Mouse (Mus musculus): Measurements from ENCODE around the gene Fndc3b. TPM values are rescaled to one million over a fixed set of nuclear protein-coding genes. Genes with fewer than 3 reads are reported as not detected.

Fndc3b gene
- polyA plus RNA-seq (2016; fragmentation: Nextera tagmentation; extraction: Ambion mirVana): 14.2 and 14.6 TPM in 2 replicates

DNA sequence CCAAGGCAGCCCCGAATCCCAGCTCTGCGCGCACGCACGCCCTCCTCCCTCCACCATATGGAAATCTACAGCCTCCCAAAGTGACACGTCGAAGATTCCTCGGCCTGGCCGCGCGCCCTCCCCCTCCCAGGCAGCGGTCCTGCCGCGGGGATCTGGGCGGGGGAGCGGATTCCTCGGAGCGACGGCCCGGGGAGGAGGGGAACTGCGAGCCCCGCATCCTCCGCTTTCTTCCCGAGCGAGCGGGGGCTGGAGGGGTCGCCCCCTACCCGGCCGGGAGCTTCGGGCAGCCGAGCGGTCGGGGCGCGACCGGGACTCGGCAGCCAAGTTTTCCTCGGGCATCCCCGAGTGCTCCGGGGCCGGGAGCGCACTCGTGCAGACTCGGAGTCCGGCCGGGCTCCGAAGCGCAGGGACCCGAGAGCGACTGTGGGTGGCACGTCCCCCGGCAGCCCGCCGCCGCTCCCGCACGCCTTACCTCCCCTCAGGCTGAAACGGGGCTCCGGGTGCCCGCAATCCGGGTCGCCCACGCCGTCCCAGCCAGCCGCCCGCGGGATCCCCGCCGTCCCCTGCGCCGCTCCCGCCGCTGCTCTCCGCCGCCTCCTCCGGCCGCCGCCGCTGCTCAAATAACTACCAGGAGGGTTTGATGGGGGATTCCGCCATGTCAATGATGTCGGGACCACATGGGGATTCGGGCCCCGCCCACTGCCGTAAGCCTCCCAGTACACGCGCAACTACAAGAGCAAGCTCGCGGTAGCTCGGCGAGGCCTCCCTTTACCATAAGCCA, at the start of gene Fndc3b:
Gene Fndc3b, minus strand, starts transcription at position 660 of the 781 bp plus-strand sequence.
- Histone ChIP-seq H3K4me3 (peak within 1 kb of the TSS; percentile 91), H3K9me3 (no peaks in the 10 kb centered on the region), H3K4me1 (peaks cover 15% of the 10 kb centered on the region), H3K27ac (replicated peaks) (peak within 1 kb of the TSS; percentile 95), H3K36me3 (no peaks in the 10 kb centered on the region), H3K9ac (replicated peaks) (peak within 1 kb of the TSS; percentile 81), H3K4me2 (replicated peaks) (peak within 1 kb of the TSS; percentile 76), H3K27me3 (peaks cover 3% of the 10 kb centered on the region; the same call in 1 of the 2 replicates)
- ATAC-seq (ENCODE audit: low FRiP score, low read depth): peak; percentile 94
- WGBS: under 1% methylated on average over 64 of the region's 90 CpGs

DNA sequence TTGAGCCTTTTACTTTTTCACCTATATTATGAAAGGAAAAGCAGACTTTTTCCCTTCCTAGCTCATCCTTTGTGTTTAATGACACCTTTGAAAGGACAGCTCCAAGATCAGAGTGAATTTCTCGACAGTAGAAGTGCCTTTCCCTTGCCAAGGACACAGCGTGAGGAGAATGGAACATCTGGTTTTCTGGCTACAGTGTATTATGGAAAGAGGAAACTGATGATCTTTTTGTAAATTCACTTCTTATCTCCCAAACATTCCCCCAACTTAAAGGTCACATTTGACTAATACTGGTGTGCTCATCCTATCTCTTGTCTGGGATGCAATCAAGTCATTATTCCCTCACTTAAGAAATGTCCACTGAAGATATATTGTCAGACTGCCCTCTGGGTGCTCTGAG, 49.2 kb upstream of the Fndc3b start:
- Histone ChIP-seq H3K9ac (replicated peaks) (no peak overlapping the region), H3K36me3 (no peaks in the 10 kb centered on the region), H3K27ac (replicated peaks) (no peak overlapping the region), H3K9me3 (no peaks in the 10 kb centered on the region), H3K4me2 (replicated peaks) (no peak overlapping the region), H3K4me1 (no peaks in the 10 kb centered on the region), H3K27me3 (no peaks in the 10 kb centered on the region), H3K4me3 (no peak overlapping the region)
- WGBS: 82% methylated on average over 2 of the region's 2 CpGs
- ATAC-seq (ENCODE audit: low FRiP score, low read depth): no peak

- ATAC-seq (ENCODE audit: low FRiP score, low read depth): no peak
- H3K4me2 ChIP-seq (replicated peaks): no peak overlapping the region
- no peak overlapping the region for H3K4me3 ChIP-seq
- H3K36me3 ChIP-seq: no peaks in the 10 kb centered on the region
- H3K9ac ChIP-seq (replicated peaks): no peak overlapping the region
- H3K27ac ChIP-seq (replicated peaks): no peak overlapping the region
- H3K27me3 ChIP-seq: no peaks in the 10 kb centered on the region
- no peaks in the 10 kb centered on the region for H3K4me1 ChIP-seq
- no peaks in the 10 kb centered on the region for H3K9me3 ChIP-seq
- WGBS: 59% methylated on average over 6 of the region's 6 CpGs
Observed at GRCm38 (mm10) chr3:27758976-27759375, 47.9 kb upstream of the Fndc3b start.

DNA sequence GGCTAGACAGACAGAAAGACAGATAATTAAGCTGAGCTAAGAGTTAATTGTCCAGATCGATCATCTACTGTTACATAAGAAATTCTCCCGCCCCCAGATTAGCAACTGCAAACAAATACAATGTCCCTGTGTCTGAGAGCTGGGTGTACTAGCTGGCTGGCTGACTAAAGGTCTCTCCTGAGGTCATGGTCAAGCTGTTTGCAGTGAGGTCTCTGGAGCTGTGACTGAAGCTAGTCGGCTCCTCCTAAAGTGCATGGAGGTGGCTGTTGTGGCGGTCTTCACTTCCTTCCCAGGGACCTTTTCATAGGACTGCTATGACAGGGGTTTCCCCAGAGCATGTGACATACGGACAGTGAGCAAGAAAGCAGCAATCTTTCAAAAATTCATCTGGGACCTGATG, 40.5 kb upstream of the Fndc3b start:
- Histone ChIP-seq H3K9me3 (no peaks in the 10 kb centered on the region), H3K27me3 (no peaks in the 10 kb centered on the region), H3K27ac (replicated peaks) (no peak overlapping the region), H3K4me3 (no peak overlapping the region), H3K4me1 (no peaks in the 10 kb centered on the region), H3K9ac (replicated peaks) (no peak overlapping the region), H3K36me3 (no peaks in the 10 kb centered on the region), H3K4me2 (replicated peaks) (no peak overlapping the region)
- ATAC-seq (ENCODE audit: low FRiP score, low read depth): no peak
- 76% methylated on average over 5 of the region's 5 CpGs for WGBS

DNA sequence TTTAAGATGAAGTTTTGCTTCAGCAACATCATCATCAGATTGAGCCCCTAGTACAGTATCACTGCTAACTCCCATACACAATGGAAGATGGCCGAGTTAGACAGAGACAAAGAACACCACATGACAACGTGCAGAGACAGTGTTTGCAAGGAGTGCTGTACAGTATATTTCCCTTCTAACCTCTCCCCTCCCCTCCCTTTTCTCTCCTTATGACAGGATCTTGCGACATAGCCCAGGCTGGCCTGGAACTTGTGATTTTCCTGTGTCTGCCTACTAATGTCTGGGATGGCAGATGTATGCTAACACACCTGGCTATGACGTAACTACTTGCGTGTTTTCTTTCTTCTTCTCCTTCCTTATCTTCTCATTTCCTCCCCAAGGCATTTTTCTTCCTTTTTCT, 40.0 kb upstream of the Fndc3b start:
- no peak overlapping the region for H3K4me2 ChIP-seq (replicated peaks)
- no peaks in the 10 kb centered on the region for H3K9me3 ChIP-seq
- no peaks in the 10 kb centered on the region for H3K36me3 ChIP-seq
- no peaks in the 10 kb centered on the region for H3K27me3 ChIP-seq
- no peak overlapping the region for H3K9ac ChIP-seq (replicated peaks)
- H3K4me1 ChIP-seq: no peaks in the 10 kb centered on the region
- no peak overlapping the region for H3K27ac ChIP-seq (replicated peaks)
- H3K4me3 ChIP-seq: no peak overlapping the region
- ATAC-seq (ENCODE audit: low FRiP score, low read depth): no peak
- WGBS: 94% methylated on average over 5 of the region's 5 CpGs

DNA sequence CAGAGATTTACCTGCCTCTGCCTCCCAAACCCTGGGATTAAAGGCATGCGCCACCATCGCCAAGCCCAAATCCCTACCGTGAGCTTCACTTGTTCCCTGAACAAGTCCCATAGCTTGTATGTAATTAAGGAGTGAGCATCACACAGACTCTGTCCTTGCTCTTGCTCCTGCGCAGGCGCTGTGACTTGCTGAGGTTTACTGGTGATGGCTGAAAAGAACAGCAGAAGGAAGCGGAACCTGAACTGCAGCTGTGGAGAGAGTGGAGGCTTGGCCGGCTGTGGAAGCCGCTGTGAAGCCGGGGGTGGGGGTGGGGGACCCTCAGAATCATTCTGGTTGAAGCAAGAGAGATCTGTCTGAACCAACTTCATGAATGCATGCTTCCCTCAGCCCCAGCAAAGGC, 34.5 kb upstream of the Fndc3b start:
- no peaks in the 10 kb centered on the region for H3K27me3 ChIP-seq
- H3K4me3 ChIP-seq: no peak overlapping the region
- H3K4me1 ChIP-seq: no peaks in the 10 kb centered on the region
- WGBS: 96% methylated on average over 9 of the region's 9 CpGs
- no peaks in the 10 kb centered on the region for H3K9me3 ChIP-seq
- ATAC-seq (ENCODE audit: low FRiP score, low read depth): no peak
- H3K4me2 ChIP-seq (replicated peaks): no peak overlapping the region
- H3K27ac ChIP-seq (replicated peaks): no peak overlapping the region
- H3K36me3 ChIP-seq: no peaks in the 10 kb centered on the region
- no peak overlapping the region for H3K9ac ChIP-seq (replicated peaks)

GRCm38 (mm10) chr3:27744754-27745153, 33.6 kb upstream of the Fndc3b start:
- no peaks in the 10 kb centered on the region for H3K36me3 ChIP-seq
- WGBS: 57% methylated on average over 7 of the region's 7 CpGs

GRCm38 (mm10) chr3:27743271-27744145, 32.4 kb upstream of the Fndc3b start:
- H3K4me1 ChIP-seq: 0 out of 2 replicates have a peak, but pooled peaks cover 4% of the 10 kb centered on the region

More at GRCm38 (mm10) chr3:27744754-27745153, 33.6 kb upstream of the Fndc3b start:
- ATAC-seq (ENCODE audit: low FRiP score, low read depth): no peak
- Histone ChIP-seq H3K4me3 (no peak overlapping the region), H3K27ac (replicated peaks) (no peak overlapping the region), H3K27me3 (no peaks in the 10 kb centered on the region), H3K4me1 (0 out of 2 replicates have a peak, but pooled peaks cover 4% of the 10 kb centered on the region), H3K9me3 (no peaks in the 10 kb centered on the region), H3K9ac (replicated peaks) (no peak overlapping the region), H3K4me2 (replicated peaks) (no peak overlapping the region)

GRCm38 (mm10) chr3:27742124-27742523, 31.0 kb upstream of the Fndc3b start:
- Histone ChIP-seq H3K36me3 (no peaks in the 10 kb centered on the region), H3K27ac (replicated peaks) (no peak overlapping the region), H3K9ac (replicated peaks) (no peak overlapping the region), H3K27me3 (no peaks in the 10 kb centered on the region), H3K4me3 (no peak overlapping the region), H3K9me3 (no peaks in the 10 kb centered on the region), H3K4me1 (0 out of 2 replicates have a peak, but pooled peaks cover 4% of the 10 kb centered on the region), H3K4me2 (replicated peaks) (no peak overlapping the region)
- 70% methylated on average over 2 of the region's 2 CpGs for WGBS
- no peak for ATAC-seq (ENCODE audit: low FRiP score, low read depth)

More at GRCm38 (mm10) chr3:27743271-27744145, 32.4 kb upstream of the Fndc3b start:
- H3K9ac ChIP-seq (replicated peaks): no peak overlapping the region
- H3K9me3 ChIP-seq: no peaks in the 10 kb centered on the region
- 82% methylated on average over 9 of the region's 9 CpGs for WGBS
- no peaks in the 10 kb centered on the region for H3K36me3 ChIP-seq
- H3K27ac ChIP-seq (replicated peaks): no peak overlapping the region
- H3K27me3 ChIP-seq: no peaks in the 10 kb centered on the region
- no peak for ATAC-seq (ENCODE audit: low FRiP score, low read depth)
- H3K4me3 ChIP-seq: no peak overlapping the region
- H3K4me2 ChIP-seq (replicated peaks): no peak overlapping the region

GRCm38 (mm10) chr3:27740136-27740535, 29.0 kb upstream of the Fndc3b start:
- H3K9ac ChIP-seq (replicated peaks): no peak overlapping the region
- H3K36me3 ChIP-seq: no peaks in the 10 kb centered on the region
- 64% methylated on average over 7 of the region's 7 CpGs for WGBS
- H3K27me3 ChIP-seq: no peaks in the 10 kb centered on the region
- no peak for ATAC-seq (ENCODE audit: low FRiP score, low read depth)
- H3K27ac ChIP-seq (replicated peaks): no peak overlapping the region
- peaks cover 7% of the 10 kb centered on the region; the same call in 1 of the 2 replicates for H3K4me1 ChIP-seq
- H3K4me2 ChIP-seq (replicated peaks): no peak overlapping the region
- H3K4me3 ChIP-seq: no peak overlapping the region
- H3K9me3 ChIP-seq: no peaks in the 10 kb centered on the region

DNA sequence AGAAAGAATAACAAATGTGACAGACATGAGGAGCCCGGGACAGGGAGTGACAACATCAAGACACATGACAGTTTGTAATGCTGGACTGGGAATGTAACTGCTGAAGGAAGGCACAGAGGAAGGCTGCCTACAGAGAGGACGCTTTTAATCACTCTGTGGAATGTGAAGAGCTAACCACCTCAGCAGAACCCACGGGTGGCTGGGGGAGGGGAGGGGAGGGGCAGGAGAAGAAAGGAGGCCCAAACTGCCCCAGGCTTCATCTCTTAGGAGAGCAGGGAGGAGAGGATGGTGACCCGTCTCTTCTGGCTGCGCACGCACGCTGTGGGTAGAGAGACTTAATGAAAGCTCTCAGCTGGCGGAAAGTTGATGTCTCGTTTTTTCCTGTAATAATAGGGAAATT, 25.1 kb upstream of the Fndc3b start:
- 15% methylated on average over 9 of the region's 9 CpGs for WGBS
- ATAC-seq (ENCODE audit: low FRiP score, low read depth): no peak; the same call in 1 of the 2 replicates
- H3K4me2 ChIP-seq (replicated peaks): no peak overlapping the region

DNA sequence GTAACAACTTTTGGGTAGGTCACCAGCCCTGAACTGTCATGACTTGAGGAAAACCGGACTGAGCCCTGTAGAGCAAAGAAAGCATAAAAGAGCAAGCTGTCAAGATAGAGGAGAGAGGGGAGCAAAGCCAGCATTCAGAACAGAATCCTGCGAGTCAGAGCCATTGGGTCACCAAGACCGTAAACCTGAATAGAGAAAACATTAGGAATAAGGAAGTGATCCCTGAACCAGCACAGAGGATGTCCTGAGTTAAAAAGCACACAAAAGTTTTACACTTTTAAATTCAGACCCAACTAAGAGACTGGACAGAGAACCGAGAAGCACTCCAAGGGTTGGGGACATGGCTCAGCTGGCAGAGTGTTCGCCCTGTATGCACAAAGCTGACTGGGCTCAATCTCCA, 24.0 kb upstream of the Fndc3b start:
- no peak overlapping the region for H3K27ac ChIP-seq (replicated peaks)
- no peak overlapping the region for H3K4me3 ChIP-seq
- 77% methylated on average over 5 of the region's 5 CpGs for WGBS
- H3K27me3 ChIP-seq: no peaks in the 10 kb centered on the region
- H3K4me2 ChIP-seq (replicated peaks): no peak overlapping the region
- no peak overlapping the region for H3K9ac ChIP-seq (replicated peaks)
- H3K36me3 ChIP-seq: no peaks in the 10 kb centered on the region
- no peak for ATAC-seq (ENCODE audit: low FRiP score, low read depth)
- H3K4me1 ChIP-seq: peaks cover 5% of the 10 kb centered on the region; the same call in 1 of the 2 replicates
- no peaks in the 10 kb centered on the region for H3K9me3 ChIP-seq

More for the DNA sequence above, 25.1 kb upstream of the Fndc3b start:
- Histone ChIP-seq H3K36me3 (no peaks in the 10 kb centered on the region), H3K4me1 (peaks cover 7% of the 10 kb centered on the region; the same call in 1 of the 2 replicates), H3K9me3 (no peaks in the 10 kb centered on the region), H3K27ac (replicated peaks) (no peak overlapping the region), H3K4me3 (no peak overlapping the region), H3K9ac (replicated peaks) (no peak overlapping the region), H3K27me3 (no peaks in the 10 kb centered on the region)

Measured in midbrain, embryonic 12.5 days (tissue).